Mouse (Mus musculus) neural tube, embryonic 15.5 days (tissue): ENCODE data around the gene Frmd5. TPM values are rescaled to one million over a fixed set of nuclear protein-coding genes. Genes with fewer than 3 reads are reported as not detected.
A peak's percentile ranks its signal among the peaks of the same experiment; 100 is the strongest.

Experiments used
- ATAC-seq: fragments of 200-750 bp; cut with Nextera tagmentation; 2 replicates; pipeline ENCODE4 v1.8.0; 2017; ENCODE audit warnings: mild to moderate bottlenecking, moderate TSS enrichment, moderate library complexity; ENCODE audit not compliant: low FRiP score
- H3K27ac ChIP-seq: fragments of 300-500 bp; sonication (generic); replicated peaks from 2 replicates; pipeline ENCODE4 v1.5.1; 2015; ENCODE audit warnings: mild to moderate bottlenecking, inconsistent platforms
- H3K27me3 ChIP-seq: fragments of 300-500 bp; sonication (generic); replicated peaks from 2 replicates; pipeline ENCODE4 v1.6.1; 2015; ENCODE audit warnings: inconsistent platforms
- H3K36me3 ChIP-seq: fragments of 300-500 bp; sonication (generic); 2 replicates; pipeline ENCODE4 v1.6.1; 2015; ENCODE audit warnings: inconsistent platforms
- H3K4me1 ChIP-seq: fragments of 300-500 bp; sonication (generic); 2 replicates; pipeline ENCODE4 v1.6.1; 2015; ENCODE audit warnings: inconsistent platforms
- H3K4me2 ChIP-seq: fragments of 300-500 bp; sonication (generic); 2 replicates; pipeline ENCODE4 v1.6.1; 2015; ENCODE audit warnings: inconsistent platforms, mild to moderate bottlenecking, moderate library complexity
- H3K4me3 ChIP-seq: fragments of 300-500 bp; sonication (generic); replicated peaks from 2 replicates; pipeline ENCODE4 v1.5.1; 2015; ENCODE audit warnings: mild to moderate bottlenecking, inconsistent platforms
- H3K9ac ChIP-seq: fragments of 300-500 bp; sonication (generic); replicated peaks from 2 replicates; pipeline ENCODE4 v1.6.1; 2015; ENCODE audit warnings: mild to moderate bottlenecking, inconsistent platforms
- H3K9me3 ChIP-seq: fragments of 300-500 bp; sonication (generic); replicated peaks from 2 replicates; pipeline ENCODE4 v1.6.1; 2016; ENCODE audit warnings: inconsistent platforms
- WGBS: fragments of 180-500 bp; shearing (Covaris S2); methylation state at CpG from one replicate; pipeline ENCODE4 v1.1.7; 2015; ENCODE audit warnings: mixed read lengths; 5-methylcytosine and 5-hydroxymethylcytosine counted together
- polyA plus RNA-seq: library from polyadenylated mRNA; unstranded; fragments of >200 nt; fragmentation: Nextera tagmentation; extraction: Ambion mirVana; gene quantifications from 2 replicates; pipeline ENCODE4 v1.2.1, GENCODE M21; 2015

Gene Frmd5
- polyA plus RNA-seq, 1 experiment from 2014 or later = 24.1 TPM

DNA sequence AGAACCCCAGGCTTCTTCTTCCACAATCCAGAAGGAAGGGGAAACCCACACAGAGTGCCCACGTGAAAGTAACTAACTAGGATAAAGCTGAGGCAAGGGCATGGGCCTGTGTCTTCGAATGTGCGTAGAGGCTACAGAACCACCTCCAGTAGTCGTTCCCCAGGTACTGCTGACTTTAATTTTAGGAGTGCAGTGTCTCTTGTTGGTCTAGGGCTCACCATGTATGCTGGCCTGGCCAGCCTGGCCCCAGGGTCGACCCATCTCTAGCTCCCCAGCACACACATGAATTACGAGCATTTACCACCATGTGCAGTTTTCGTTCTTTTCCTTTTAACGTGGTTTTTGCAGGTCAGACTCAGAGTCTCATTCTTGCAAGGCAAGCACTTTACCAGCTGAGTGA is 83.1 kb downstream of the Frmd5 start:
- no peak for ATAC-seq
- no peak overlapping the region for H3K27ac ChIP-seq
- 91% methylated on average over 8 of the region's 8 CpGs for WGBS

DNA sequence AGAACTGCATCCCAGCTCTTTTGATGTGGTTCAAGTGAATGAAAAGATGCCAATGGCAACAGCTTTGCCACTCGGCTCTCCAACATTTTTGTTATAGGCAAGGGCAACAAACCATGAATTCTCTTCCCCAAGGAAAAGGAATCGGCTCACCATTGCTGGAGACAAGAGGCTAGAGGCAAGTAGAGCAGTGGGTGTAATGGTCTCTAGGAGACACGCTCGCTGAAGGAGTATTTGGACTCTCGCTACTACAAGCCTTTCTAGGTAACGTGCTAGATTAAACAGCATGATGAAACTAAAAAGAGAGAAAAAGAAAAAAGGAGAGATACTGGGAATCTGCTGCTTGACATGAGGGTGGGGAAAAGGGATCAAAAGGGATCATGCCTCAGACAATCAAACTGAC is 87.9 kb downstream of the Frmd5 start:
- 67% methylated on average over 6 of the region's 6 CpGs for WGBS
- Histone ChIP-seq H3K27me3 (no peaks in the 10 kb centered on the region), H3K9ac (no peak overlapping the region), H3K36me3 (no peaks in the 10 kb centered on the region), H3K27ac (no peak overlapping the region), H3K4me2 (no peak overlapping the region), H3K4me3 (no peak overlapping the region), H3K4me1 (peaks cover 11% of the 10 kb centered on the region; the same call in 1 of the 2 replicates), H3K9me3 (no peaks in the 10 kb centered on the region)
- ATAC-seq = no peak

More for the DNA sequence above, 83.1 kb downstream of the Frmd5 start:
- Histone ChIP-seq H3K4me3 (no peak overlapping the region), H3K9me3 (no peaks in the 10 kb centered on the region), H3K4me1 (peaks cover 5% of the 10 kb centered on the region; the same call in 1 of the 2 replicates), H3K9ac (no peak overlapping the region), H3K4me2 (no peak overlapping the region), H3K36me3 (no peaks in the 10 kb centered on the region), H3K27me3 (no peaks in the 10 kb centered on the region)

DNA sequence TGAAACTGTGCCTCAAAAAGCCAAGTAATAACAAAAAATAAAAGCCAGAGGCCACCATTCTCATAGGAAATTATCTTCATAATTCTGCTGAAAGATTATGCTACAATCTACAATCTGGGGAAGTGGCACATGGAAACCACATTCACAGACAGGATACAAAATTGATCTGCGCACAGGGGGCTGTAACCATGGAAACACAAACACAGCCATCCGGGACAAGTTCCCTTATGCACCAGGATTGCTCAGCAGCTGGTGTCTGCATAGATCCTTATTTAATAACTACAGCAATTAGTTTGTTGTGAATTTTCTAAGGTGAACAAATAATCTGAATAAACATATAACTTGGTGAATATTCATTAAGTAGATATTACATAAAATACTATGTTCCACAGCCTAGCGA is 89.8 kb downstream of the Frmd5 start:
- Histone ChIP-seq H3K36me3 (no peaks in the 10 kb centered on the region), H3K4me2 (no peak overlapping the region), H3K27ac (no peak overlapping the region), H3K4me1 (peaks cover 19% of the 10 kb centered on the region), H3K9ac (no peak overlapping the region), H3K27me3 (no peaks in the 10 kb centered on the region), H3K4me3 (no peak overlapping the region), H3K9me3 (no peaks in the 10 kb centered on the region)
- 38% methylated on average over 3 of the region's 3 CpGs for WGBS
- no peak for ATAC-seq

DNA sequence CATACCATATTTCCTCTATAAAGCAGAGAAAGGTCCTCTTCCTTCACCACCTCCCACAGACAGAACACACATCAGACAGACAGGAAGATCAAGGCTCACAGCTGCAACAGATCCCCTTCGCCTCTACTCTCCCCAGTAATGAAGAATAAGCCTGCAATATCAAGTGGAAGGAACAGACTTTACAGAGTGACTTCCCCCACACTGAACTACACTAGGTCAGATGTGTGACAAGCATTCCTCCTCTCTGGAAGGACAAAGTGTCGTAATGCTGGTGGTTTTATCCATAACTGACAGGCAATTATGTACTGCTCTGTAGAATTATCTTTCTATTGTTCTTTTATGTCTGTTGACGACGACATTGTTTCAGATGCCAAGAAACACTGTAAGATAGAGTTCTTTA is 93.3 kb downstream of the Frmd5 start:
- ATAC-seq = no peak
- no peak overlapping the region for H3K9ac ChIP-seq
- no peak overlapping the region for H3K27ac ChIP-seq

DNA sequence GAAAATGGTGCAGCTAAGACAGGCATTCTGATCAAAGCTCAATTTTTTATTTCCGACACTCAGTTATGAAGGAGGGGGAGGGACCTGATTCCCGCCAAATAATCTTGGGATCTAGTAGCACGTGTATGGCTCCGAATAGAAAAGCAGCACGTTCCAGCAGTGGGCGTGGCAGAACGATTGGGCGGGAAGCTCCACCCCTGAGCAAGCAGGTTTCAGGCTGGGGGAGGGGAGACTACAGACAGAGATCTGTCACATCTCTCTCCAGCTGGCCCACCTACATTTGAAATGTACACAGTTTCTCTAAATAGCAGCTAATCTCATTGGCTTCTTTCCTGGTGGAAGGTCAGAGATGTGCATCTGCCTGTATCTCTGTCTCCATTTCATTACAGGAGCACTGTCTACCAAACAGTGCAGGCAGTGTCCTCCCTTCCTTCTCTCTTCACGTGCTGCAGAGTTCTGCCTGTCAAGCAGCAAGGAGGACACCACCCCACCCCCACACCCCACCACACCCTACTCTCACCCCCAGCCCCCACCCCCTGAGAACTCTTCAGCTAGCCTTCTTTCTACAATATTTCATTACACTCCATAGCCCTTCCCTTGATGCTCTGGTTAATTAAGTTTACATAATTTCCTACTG is 95.0 kb downstream of the Frmd5 start:
- Histone ChIP-seq H3K4me2 (peak overlapping the region; percentile 15; the same call in 1 of the 2 replicates), H3K27me3 (no peaks in the 10 kb centered on the region), H3K36me3 (no peaks in the 10 kb centered on the region), H3K9me3 (no peaks in the 10 kb centered on the region), H3K4me1 (peaks cover 18% of the 10 kb centered on the region), H3K27ac (no peak overlapping the region), H3K4me3 (no peak overlapping the region), H3K9ac (no peak overlapping the region)
- ATAC-seq = peak; percentile 32; the same call in 1 of the 2 replicates
- WGBS = 21% methylated on average over 9 of the region's 9 CpGs

More for the DNA sequence above, 93.3 kb downstream of the Frmd5 start:
- Histone ChIP-seq H3K4me2 (no peak overlapping the region), H3K36me3 (no peaks in the 10 kb centered on the region), H3K4me1 (peaks cover 21% of the 10 kb centered on the region), H3K27me3 (no peaks in the 10 kb centered on the region), H3K9me3 (no peaks in the 10 kb centered on the region), H3K4me3 (no peak overlapping the region)
- 82% methylated on average over 4 of the region's 4 CpGs for WGBS

DNA sequence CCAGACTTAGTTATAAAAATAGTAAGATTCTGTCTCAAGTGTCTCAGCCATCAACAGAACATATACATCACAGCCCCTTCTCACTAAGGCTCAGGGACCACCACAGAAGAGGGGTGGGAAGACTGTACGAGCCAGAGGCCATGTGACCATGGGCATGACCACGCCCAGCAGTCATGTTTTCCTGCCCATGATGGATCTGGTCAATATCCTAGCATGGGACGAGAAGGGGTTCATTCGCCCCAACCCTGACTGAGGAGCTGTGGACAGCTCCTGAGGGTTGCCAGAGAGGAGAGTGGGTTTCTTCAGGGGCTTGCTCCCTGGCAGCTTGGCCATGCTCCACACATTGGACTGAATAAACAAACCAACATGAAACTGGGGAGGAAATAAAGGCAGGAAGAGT is 97.8 kb downstream of the Frmd5 start:
- 93% methylated on average over 4 of the region's 4 CpGs for WGBS
- no peak overlapping the region for H3K4me3 ChIP-seq
- H3K27me3 ChIP-seq = no peaks in the 10 kb centered on the region
- H3K9ac ChIP-seq = no peak overlapping the region
- no peak overlapping the region for H3K4me2 ChIP-seq
- no peaks in the 10 kb centered on the region for H3K9me3 ChIP-seq
- no peak for ATAC-seq
- no peak overlapping the region for H3K27ac ChIP-seq
- H3K4me1 ChIP-seq = peaks cover 16% of the 10 kb centered on the region
- H3K36me3 ChIP-seq = no peaks in the 10 kb centered on the region

DNA sequence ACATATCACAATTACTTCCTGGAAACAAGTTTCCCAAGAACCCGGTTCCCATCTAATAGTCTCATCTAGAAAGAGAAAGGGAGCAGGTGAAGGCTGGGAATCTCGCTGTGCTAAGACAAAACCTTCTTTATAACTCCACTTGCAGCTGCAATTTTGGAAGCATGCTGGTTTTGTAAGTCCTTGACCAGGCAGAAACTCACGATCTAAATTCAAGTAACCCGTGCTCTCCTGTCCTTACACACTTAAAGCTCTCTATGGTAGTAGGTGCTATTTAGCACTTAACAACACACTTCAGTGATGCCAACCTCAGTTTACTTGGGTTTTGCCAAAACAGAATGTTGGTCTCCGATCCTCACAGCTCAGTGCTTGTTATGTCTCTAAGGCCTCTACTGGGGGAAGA is 99.4 kb downstream of the Frmd5 start:
- Histone ChIP-seq H3K9me3 (no peaks in the 10 kb centered on the region), H3K4me3 (no peak overlapping the region), H3K36me3 (no peaks in the 10 kb centered on the region), H3K9ac (no peak overlapping the region), H3K4me2 (no peak overlapping the region), H3K27ac (no peak overlapping the region), H3K4me1 (peaks cover 11% of the 10 kb centered on the region), H3K27me3 (no peaks in the 10 kb centered on the region)
- 82% methylated on average over 5 of the region's 5 CpGs for WGBS
- no peak for ATAC-seq

DNA sequence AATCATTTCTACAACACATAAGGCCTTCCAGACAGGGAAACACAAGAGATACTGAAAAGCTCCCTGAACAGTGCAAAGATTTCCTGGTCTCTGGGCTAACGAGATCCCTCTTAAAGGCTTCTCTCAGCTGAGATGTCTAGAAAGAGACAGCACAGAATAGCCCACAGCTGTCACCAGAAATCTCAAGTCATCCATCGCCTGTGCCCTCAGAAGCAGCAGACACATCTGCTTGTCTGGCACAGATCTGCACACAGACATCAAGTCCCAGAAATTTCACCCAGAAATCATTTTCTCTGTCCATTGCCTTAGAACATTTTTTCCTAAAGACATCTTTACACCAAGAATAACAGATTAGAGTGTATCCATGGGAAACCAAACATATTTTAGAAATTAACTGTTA is 101.1 kb downstream of the Frmd5 start:
- no peak overlapping the region for H3K9ac ChIP-seq
- H3K4me3 ChIP-seq = no peak overlapping the region
- ATAC-seq = no peak
- H3K4me2 ChIP-seq = no peak overlapping the region
- 54% methylated on average over 2 of the region's 2 CpGs for WGBS
- H3K36me3 ChIP-seq = no peaks in the 10 kb centered on the region
- H3K27me3 ChIP-seq = no peaks in the 10 kb centered on the region
- no peaks in the 10 kb centered on the region for H3K9me3 ChIP-seq
- no peak overlapping the region for H3K27ac ChIP-seq
- no peaks in the 10 kb centered on the region; the same call in 1 of the 2 replicates for H3K4me1 ChIP-seq

DNA sequence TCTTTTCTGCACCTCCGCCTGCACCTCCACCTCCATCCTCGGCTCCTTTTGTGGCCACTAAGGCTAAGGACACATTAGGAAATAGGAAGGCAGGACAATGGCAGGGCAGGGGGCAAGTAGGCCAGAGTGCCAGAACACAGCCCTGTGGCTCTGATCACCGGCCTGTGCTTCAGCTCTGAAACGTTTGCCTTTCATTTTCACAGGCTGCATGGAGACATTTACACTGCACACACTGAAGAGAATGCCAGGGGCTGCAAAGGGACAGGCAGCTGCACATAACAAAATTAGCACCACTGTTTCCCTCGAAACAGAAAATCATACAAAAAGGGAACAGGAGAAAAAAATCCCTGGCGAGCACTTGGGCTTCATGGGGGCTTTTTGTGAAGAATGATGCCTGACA is 107.6 kb downstream of the Frmd5 start:
- Histone ChIP-seq H3K4me3 (no peak overlapping the region), H3K4me2 (no peak overlapping the region), H3K27ac (peak overlapping the region; percentile 14; the same call in 1 of the 2 replicates), H3K27me3 (no peaks in the 10 kb centered on the region), H3K36me3 (no peaks in the 10 kb centered on the region), H3K9me3 (no peaks in the 10 kb centered on the region), H3K9ac (no peak overlapping the region), H3K4me1 (peaks cover 10% of the 10 kb centered on the region)
- WGBS = 21% methylated on average over 6 of the region's 6 CpGs
- no peak for ATAC-seq

DNA sequence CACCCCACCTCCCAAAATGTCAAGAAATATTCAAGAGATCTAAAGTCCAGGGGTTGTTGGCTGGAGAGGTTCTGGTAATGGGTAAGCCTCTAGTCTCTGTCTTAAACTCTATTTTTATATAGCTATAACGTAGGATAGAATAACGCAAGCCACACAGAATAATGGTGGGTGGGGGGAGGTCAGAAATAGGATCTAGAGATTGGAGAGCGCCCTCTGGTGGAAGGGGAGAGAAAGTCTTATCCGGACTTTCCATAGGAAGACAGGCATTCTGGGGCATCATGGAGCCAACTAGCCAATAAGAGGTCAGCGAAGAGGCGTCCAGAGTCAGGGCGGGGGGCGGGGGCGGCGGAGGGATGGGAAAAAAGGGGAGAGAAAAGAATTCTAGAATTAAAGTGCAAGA is 111.5 kb downstream of the Frmd5 start:
- Histone ChIP-seq H3K9ac (no peak overlapping the region), H3K4me3 (no peak overlapping the region), H3K36me3 (no peaks in the 10 kb centered on the region), H3K4me1 (peaks cover 14% of the 10 kb centered on the region; the same call in 1 of the 2 replicates), H3K27me3 (no peaks in the 10 kb centered on the region), H3K9me3 (no peaks in the 10 kb centered on the region), H3K4me2 (no peak overlapping the region), H3K27ac (no peak overlapping the region)
- 88% methylated on average over 10 of the region's 10 CpGs for WGBS
- no peak for ATAC-seq

DNA sequence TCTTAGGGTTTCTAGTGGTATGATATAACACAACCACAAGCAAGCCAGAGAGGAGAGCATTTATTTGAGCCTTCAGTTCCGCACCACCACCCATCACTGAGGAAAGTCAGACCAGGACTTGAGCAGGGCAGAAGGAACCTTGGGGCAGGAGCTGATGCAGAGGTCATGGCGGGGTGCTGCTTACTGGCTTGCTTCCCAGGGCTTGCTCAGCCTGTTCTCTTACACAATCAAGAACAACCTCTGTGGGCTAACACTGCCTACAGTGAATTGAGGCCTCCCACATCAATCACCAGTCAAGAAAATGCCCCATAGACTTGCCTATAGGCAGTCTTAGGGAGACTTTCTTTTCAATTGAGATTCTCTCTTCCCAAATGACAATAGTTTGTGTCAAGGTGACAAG is 118.8 kb downstream of the Frmd5 start:
- no peak overlapping the region for H3K4me2 ChIP-seq
- no peak for ATAC-seq
- no peak overlapping the region for H3K4me3 ChIP-seq
- H3K9ac ChIP-seq = no peak overlapping the region
- no peaks in the 10 kb centered on the region for H3K9me3 ChIP-seq
- H3K36me3 ChIP-seq = no peaks in the 10 kb centered on the region
- peaks cover 8% of the 10 kb centered on the region; the same call in 1 of the 2 replicates for H3K4me1 ChIP-seq
- WGBS = 77% methylated on average over 2 of the region's 2 CpGs
- no peaks in the 10 kb centered on the region for H3K27me3 ChIP-seq
- no peak overlapping the region for H3K27ac ChIP-seq

DNA sequence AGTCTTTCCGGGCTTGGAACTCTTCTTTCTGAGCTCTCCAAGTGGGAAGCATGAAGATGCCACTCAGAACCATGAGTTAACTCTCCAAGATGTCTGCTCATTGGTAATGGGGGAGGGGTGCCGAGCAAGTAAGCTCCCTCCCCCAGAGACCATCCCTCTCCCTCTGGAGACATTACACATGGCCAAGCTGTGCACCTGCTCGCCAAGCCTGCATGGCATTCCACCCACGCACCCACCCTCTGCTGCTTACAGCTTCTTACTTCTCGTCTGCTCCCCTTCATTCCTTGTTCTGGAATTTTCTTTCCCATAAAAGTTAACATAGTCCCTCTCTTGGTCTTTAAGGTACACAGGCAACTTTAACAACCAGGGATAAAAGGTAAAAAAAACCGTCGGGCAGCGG is 123.3 kb downstream of the Frmd5 start:
- H3K4me2 ChIP-seq = no peak overlapping the region
- no peak overlapping the region for H3K9ac ChIP-seq
- no peak overlapping the region for H3K27ac ChIP-seq
- ATAC-seq = no peak
- no peaks in the 10 kb centered on the region for H3K27me3 ChIP-seq
- H3K4me1 ChIP-seq = peaks cover 6% of the 10 kb centered on the region; the same call in 1 of the 2 replicates
- no peaks in the 10 kb centered on the region for H3K9me3 ChIP-seq
- WGBS = 89% methylated on average over 8 of the region's 8 CpGs
- H3K4me3 ChIP-seq = no peak overlapping the region
- no peaks in the 10 kb centered on the region for H3K36me3 ChIP-seq
